Comparison of ENCODE assay signal across 15 mouse cellular contexts in genomic region chr13:13919396-13919795, GRCm38 (mm10).
"Had no signal": no experiment of that assay in that cellular context is flagged by ENCODE, and none has a peak within 500 bp of the region (broad histone marks: within the 10 kb centered on the region; RNA-seq: fewer than 3 reads in every experiment).

No protein-coding gene starts in this region.

- H3K9me3 ChIP-seq: neural tube, embryonic 15.5 days; stomach, embryonic 15.5 days had no signal

- H3K27ac ChIP-seq: neural tube, embryonic 15.5 days; stomach, embryonic 15.5 days; stomach, postnatal 0 days had no signal

- H3K27me3 ChIP-seq: neural tube, embryonic 15.5 days; stomach, embryonic 15.5 days had no signal

- DNase-seq: retina, postnatal 1 day; right cerebral cortex, adult 18-20 months; right cerebral cortex, postnatal 14 days; right cerebral cortex, postnatal 25 days; right cerebral cortex, postnatal 4 days; spleen, adult 18-20 months; thymus, adult 18-20 months; thymus, adult 2 months; thymus, postnatal 14 days; thymus, postnatal 25 days; thymus, postnatal 36 days; thymus, postnatal 4 days had no signal

- H3K4me2 ChIP-seq: neural tube, embryonic 15.5 days; stomach, embryonic 15.5 days had no signal

- H3K4me1 ChIP-seq: neural tube, embryonic 15.5 days; stomach, embryonic 15.5 days had no signal

- H3K36me3 ChIP-seq: neural tube, embryonic 15.5 days; stomach, embryonic 15.5 days had no signal

- H3K9ac ChIP-seq: neural tube, embryonic 15.5 days; stomach, embryonic 15.5 days had no signal

- H3K4me3 ChIP-seq: neural tube, embryonic 15.5 days; stomach, embryonic 15.5 days had no signal
